Mouse (Mus musculus) ES-E14 (cell line): Measurements from ENCODE around the gene Aph1c. TPM values are rescaled to one million over a fixed set of nuclear protein-coding genes. Genes with fewer than 3 reads are reported as not detected.
"Not testable (repeated sequence)": the region's sequence is repeated elsewhere in the genome, so short reads cannot be mapped to it uniquely, and the experiment has no call there.

Source experiments
- DNase-seq: peaks from one replicate; pipeline ENCODE4 v3.0.0-alpha.2; 2013; ENCODE audit warnings: low read depth, low spot score
- H3K27ac ChIP-seq: 2 replicates; pipeline ENCODE4 v1.5.1; 2012; ENCODE audit warnings: low read depth, mild to moderate bottlenecking, low read length, moderate library complexity, mixed read lengths; ENCODE audit not compliant: poor library complexity, insufficient read depth, severe bottlenecking
- H3K36me3 ChIP-seq: 2 replicates; pipeline ENCODE4 v1.6.1; 2012; ENCODE audit warnings: mild to moderate bottlenecking, low read length, moderate library complexity, mixed read lengths; ENCODE audit not compliant: control insufficient read depth, poor library complexity, insufficient read depth, severe bottlenecking
- H3K4me1 ChIP-seq, 2 experiments: fragments of 150-350 bp in 1 of 2; sonication (generic) in 1 of 2; 2 replicates each; pipeline ENCODE4 v1.6.1; 2012; ENCODE audit warnings: low read length in 2 of 2, mild to moderate bottlenecking in 1 of 2, mixed read lengths in 1 of 2; ENCODE audit not compliant: control insufficient read depth in 2 of 2, insufficient read depth in 2 of 2, poor library complexity in 1 of 2
- H3K4me3 ChIP-seq, 2 experiments: fragments of 150-350 bp in 1 of 2; sonication (generic) in 1 of 2; 2 replicates each; pipeline ENCODE4 v1.5.1; 2012; ENCODE audit warnings: low read length in 2 of 2, low read depth in 1 of 2, mild to moderate bottlenecking in 1 of 2, mixed read lengths in 1 of 2; ENCODE audit not compliant: insufficient read depth in 1 of 2, poor library complexity in 1 of 2, severe bottlenecking in 1 of 2
- H3K9ac ChIP-seq: 2 replicates; pipeline ENCODE4 v1.6.1; 2012; ENCODE audit warnings: low read depth, mild to moderate bottlenecking, low read length, mixed read lengths; ENCODE audit not compliant: poor library complexity, insufficient read depth, severe bottlenecking
- H3K9me3 ChIP-seq: fragments of 150-350 bp; sonication (generic); 2 replicates; pipeline ENCODE4 v1.6.1; 2012; ENCODE audit warnings: low read depth, mild to moderate bottlenecking, low read length; ENCODE audit not compliant: control insufficient read depth, insufficient read depth
- CHD2 ChIP-seq: IDR thresholded peaks from 2 replicates; pipeline ENCODE4 v1.6.1; 2014; ENCODE audit warnings: mild to moderate bottlenecking, low read depth, low read length, inconsistent platforms
- HCFC1 ChIP-seq: IDR thresholded peaks from 2 replicates; pipeline ENCODE4 v1.6.1; 2012; ENCODE audit warnings: low read length, inconsistent platforms, borderline replicate concordance; ENCODE audit not compliant: insufficient read depth
- MAFK ChIP-seq: IDR thresholded peaks from 2 replicates; pipeline ENCODE4 v1.6.1; 2014; ENCODE audit warnings: mild to moderate bottlenecking, low read depth, low read length, inconsistent platforms; ENCODE audit not compliant: insufficient read depth
- ZC3H11A ChIP-seq: IDR thresholded peaks from 2 replicates; pipeline ENCODE4 v1.6.1; 2012; ENCODE audit warnings: low read depth, mild to moderate bottlenecking, inconsistent platforms, low read length, borderline replicate concordance
- ZNF384 ChIP-seq: IDR thresholded peaks from 2 replicates; pipeline ENCODE4 v1.6.1; 2012; ENCODE audit warnings: low read depth, low read length, inconsistent platforms
- in situ Hi-C, 2 experiments: fragments of 600-800 bp; cut with MboI; formaldehyde crosslinking; loops; one replicate each; pipeline ENCODE4 v1.15.1; 2025; ENCODE audit warnings: low sequenced_read_pairs in 2 of 2, inconsistent platforms in 1 of 2; ENCODE audit not compliant: unreplicated experiment in 2 of 2
- total RNA-seq: library from RNA; depleted of rRNA; stranded (reverse); fragments of 300-350 nt; gene quantifications from 2 replicates; pipeline ENCODE4 v1.2.3, GENCODE M21; 2012

Aph1c gene
- total RNA-seq, 1 experiment = 0.98 TPM

DNA sequence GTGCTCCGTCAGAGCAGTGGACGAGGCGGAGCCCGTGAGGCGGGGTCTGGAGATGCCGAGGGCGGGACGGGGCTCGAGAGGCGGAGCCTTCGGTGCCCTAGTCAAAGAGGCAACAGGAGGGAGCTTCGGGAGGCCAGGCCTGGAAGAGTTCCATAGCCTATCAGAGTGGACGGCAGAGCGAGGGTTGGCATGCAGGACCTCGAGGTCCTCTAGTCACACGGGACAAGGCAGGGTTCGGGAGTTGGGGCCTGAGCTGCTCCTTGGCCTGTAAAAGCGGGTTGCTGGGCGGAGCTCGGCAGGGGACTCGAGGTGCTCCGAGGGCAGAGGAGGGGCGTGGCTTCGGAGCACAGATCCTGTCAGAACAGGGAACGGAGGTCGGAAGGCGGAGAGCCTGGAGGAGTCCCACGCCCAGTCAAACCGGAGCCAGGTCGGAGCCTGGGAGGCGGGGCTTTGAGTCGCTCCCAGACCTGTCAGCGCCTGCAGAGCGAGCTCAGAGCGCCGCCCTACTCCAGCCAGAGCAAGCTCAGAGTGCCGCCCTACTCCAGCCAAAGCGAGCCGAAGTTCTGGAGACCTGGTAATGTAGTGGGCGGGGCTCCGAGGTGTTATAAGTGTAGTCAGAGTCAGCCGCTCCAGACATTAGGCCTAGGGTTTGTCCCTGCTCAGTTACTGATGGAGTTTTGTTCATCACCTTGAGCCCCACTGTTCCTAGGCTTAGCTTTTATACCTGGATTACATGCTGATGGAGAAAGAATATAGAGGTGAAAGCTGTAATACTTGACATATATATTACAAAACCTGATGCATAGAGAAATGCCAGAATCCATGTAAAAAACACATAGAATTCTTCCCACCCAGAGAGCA lies 38.8 kb downstream of the Aph1c start, which contains the start of gene Aph1b:
Aph1b (minus strand) TSS at position 27 of the 861 bp plus-strand sequence.
- in situ Hi-C loops = no loop called here
- DNase-seq = peak; percentile 98
- H3K36me3 ChIP-seq = no peaks in the 10 kb centered on the region
- H3K9ac ChIP-seq = peak within 1 kb of the TSS; percentile 51
- TF ChIP-seq ZC3H11A (no peak), HCFC1 (peak; percentile 57; the same call in 1 of the 2 replicates)
- no peak within 1 kb of the TSS for H3K27ac ChIP-seq
- no peaks in the 10 kb centered on the region for H3K4me1 ChIP-seq
- H3K4me3 ChIP-seq = peak within 1 kb of the TSS; percentile 83 to 98
- no peaks in the 10 kb centered on the region for H3K9me3 ChIP-seq

DNA sequence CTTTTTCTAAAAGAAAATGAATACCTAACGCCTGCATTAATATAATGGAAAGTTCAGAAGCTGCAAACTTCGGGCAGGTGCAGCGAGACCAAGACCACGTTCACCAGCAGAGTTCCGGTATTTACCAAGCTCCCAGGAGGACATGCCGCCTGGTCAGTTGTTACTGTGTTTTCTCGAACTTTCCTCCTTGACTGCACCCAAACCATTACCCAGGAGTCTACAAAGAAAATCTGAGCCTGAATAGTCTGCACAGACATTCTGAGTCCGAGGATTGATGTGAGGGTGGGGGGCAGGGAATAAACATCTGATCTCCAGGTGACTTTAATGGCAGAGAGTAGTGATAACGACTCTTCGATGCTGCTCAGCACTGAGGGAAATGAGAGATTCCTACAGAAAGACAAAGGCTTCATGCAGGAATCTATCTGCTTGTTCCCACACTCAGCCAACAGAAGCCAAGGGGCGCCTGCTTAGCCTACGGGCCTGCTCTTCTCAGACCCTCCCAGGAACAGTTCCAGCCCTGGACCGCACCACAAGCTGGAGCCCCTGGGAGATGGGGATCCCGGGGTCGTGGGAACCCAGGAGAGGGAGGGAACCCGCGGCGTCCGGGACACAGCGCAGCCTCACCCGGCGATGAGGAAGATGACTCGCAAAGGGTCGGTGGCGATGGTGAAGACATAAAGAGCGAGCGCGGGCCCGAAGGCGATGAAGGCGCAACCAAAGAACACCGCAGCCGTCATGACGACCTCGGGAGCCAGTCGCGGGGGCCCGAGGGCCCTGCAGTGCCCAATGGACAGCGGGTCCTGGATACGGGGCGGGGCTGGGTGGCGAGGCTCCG lies 39.7 kb downstream of the Aph1c start:
- in situ Hi-C loops = no loop called here
- H3K9ac ChIP-seq = peak overlapping the region; percentile 51

DNA sequence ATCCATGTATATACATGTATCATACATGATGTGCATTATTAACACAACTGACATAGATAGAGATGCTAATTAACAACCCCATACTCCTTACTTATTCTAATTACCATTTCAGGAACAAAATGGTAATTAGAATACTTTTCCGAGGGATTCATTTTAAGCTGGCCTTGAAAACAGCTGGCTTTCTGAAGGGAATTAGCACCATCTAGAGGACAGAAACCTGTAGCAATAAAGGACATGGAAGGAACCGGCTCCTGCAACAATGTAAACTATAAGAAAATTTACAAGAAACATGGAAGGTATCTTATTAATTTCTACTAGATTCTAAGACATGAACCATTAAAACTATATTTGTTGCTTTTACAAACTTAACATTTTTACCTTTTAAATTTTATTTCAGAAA lies 46.7 kb downstream of the Aph1c start:
- no peak overlapping the region for H3K4me3 ChIP-seq
- no peaks in the 10 kb centered on the region for H3K9me3 ChIP-seq
- no peak overlapping the region for H3K9ac ChIP-seq
- TF ChIP-seq MAFK (no peak), CHD2 (no peak), HCFC1 (no peak), ZC3H11A (peak; percentile 44; the same call in 1 of the 2 replicates)
- H3K36me3 ChIP-seq = no peaks in the 10 kb centered on the region
- in situ Hi-C loops = no loop called here
- no peak overlapping the region for H3K27ac ChIP-seq
- peak; percentile 15 for DNase-seq
- H3K4me1 ChIP-seq = no peaks in the 10 kb centered on the region

More for the DNA sequence above, 39.7 kb downstream of the Aph1c start:
- TF ChIP-seq ZC3H11A (no peak), HCFC1 (no peak; the same call in 1 of the 2 replicates), MAFK (no peak), ZNF384 (no peak), CHD2 (no peak)
- H3K4me3 ChIP-seq = peak overlapping the region; percentile 83 to 98
- no peaks in the 10 kb centered on the region for H3K36me3 ChIP-seq
- DNase-seq = peak; percentile 7
- H3K9me3 ChIP-seq = no peaks in the 10 kb centered on the region
- no peak overlapping the region for H3K27ac ChIP-seq
- no peaks in the 10 kb centered on the region for H3K4me1 ChIP-seq

DNA sequence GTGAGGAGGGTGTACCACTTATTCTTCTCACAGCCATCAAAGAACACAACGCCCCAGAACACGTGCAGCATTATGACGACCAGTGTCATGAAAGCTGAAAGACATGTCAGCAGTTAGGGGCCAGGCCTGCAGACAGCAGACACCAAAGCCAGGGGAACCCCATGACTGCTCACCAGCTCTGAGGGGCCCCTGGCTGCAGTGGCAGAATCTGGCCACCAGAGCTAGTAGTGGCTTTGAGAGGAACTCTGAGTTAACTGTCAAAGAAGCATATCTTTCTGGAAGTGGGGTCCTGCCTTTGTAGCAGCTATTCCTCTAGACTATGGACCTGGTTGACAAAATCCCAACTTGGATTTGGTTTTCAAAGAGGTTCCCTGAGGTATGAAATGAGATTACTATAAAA lies 50.0 kb downstream of the Aph1c start:
- DNase-seq, H3K4me1 ChIP-seq, H3K9ac ChIP-seq, H3K27ac ChIP-seq, H3K9me3 ChIP-seq, H3K4me3 ChIP-seq, H3K36me3 ChIP-seq, in situ Hi-C loops: not testable (repeated sequence)
